Mouse (Mus musculus): ENCODE measurements at regions not wholly inside any gene's neighbourhood (a gene's known extent, or its start where the extent isn't known, plus 50 kb on each side); places are given as distances from the start of the nearest gene placed in this dataset.

- TF ChIP-seq CTCF (IDR thresholded peaks at IDR 0.05; ENCODE audit: borderline replicate concordance, insufficient read depth, low read depth, low read length) (no peak), POLR2A (IDR thresholded peaks at IDR 0.05; ENCODE audit: borderline replicate concordance, insufficient read depth, low read length) (no peak)
Observed at GRCm38 (mm10) chr11:18313510-18314301, 360.0 kb upstream of the Etaa1 start.

All from cerebellum, adult 2 months (tissue).